Mouse (Mus musculus) CH12.LX (cell line): ENCODE results near the gene Wipf1. TPM values are rescaled to one million over a fixed set of nuclear protein-coding genes. Genes with fewer than 3 reads are reported as not detected.
A peak's percentile ranks its signal among the peaks of the same experiment; 100 is the strongest.

Source experiments
- DNase-seq: peaks from one replicate; pipeline ENCODE4 v3.0.0-alpha.2; 2013; ENCODE audit errors: extremely low read depth
- H3K27ac ChIP-seq: 2 replicates; pipeline ENCODE4 v1.5.1; 2012; ENCODE audit warnings: low read depth, mild to moderate bottlenecking, control low read depth, moderate library complexity; ENCODE audit not compliant: insufficient read depth
- H3K27me3 ChIP-seq: replicated peaks from 2 replicates; pipeline ENCODE3; 2012; ENCODE audit warnings: inconsistent platforms
- H3K36me3 ChIP-seq, 2 experiments: replicated peaks in 1 of 2; 2 replicates each; pipeline versions ENCODE3 to v1.6.1; 2012; ENCODE audit warnings: inconsistent platforms in 1 of 2, low read length in 1 of 2, mild to moderate bottlenecking in 1 of 2, mixed read lengths in 1 of 2, moderate library complexity in 1 of 2; ENCODE audit not compliant: control insufficient read depth in 1 of 2, insufficient read depth in 1 of 2
- H3K4me1 ChIP-seq, 2 experiments: 2 replicates each; pipeline ENCODE4 v1.6.1; 2012; ENCODE audit warnings: inconsistent platforms in 1 of 2, moderate library complexity in 1 of 2; ENCODE audit not compliant: insufficient read depth in 2 of 2, control insufficient read depth in 1 of 2
- H3K4me2 ChIP-seq: 2 replicates; pipeline ENCODE4 v1.6.1; 2012; ENCODE audit warnings: low read depth, mild to moderate bottlenecking, control low read depth; ENCODE audit not compliant: poor library complexity, insufficient read depth, severe bottlenecking
- H3K4me3 ChIP-seq, 3 experiments: fragments of 150-350 bp in 1 of 3; sonication (generic) in 1 of 3; replicated peaks in 1 of 3; 2 replicates each; pipeline versions ENCODE3 to v1.5.1; 2011 to 2012; ENCODE audit warnings: low read depth in 2 of 3, low read length in 2 of 3, mild to moderate bottlenecking in 2 of 3, moderate library complexity in 2 of 3, control low read depth in 1 of 3, improper control_type of control experiment in 1 of 3, inconsistent platforms in 1 of 3, mixed read lengths in 1 of 3; ENCODE audit not compliant: poor library complexity in 1 of 3
- H3K79me2 ChIP-seq: replicated peaks from 2 replicates; pipeline ENCODE4 v1.6.1; 2012; ENCODE audit warnings: mild to moderate bottlenecking, moderate library complexity; ENCODE audit not compliant: control insufficient read depth, poor library complexity, insufficient read depth, severe bottlenecking; ENCODE audit errors: extremely low read depth
- H3K9ac ChIP-seq: 2 replicates; pipeline ENCODE4 v1.6.1; 2012; ENCODE audit warnings: low read depth, mild to moderate bottlenecking, control low read depth, moderate library complexity; ENCODE audit not compliant: insufficient read depth
- H3K9me3 ChIP-seq: replicated peaks from 2 replicates; pipeline ENCODE3; 2012; ENCODE audit warnings: low read length, inconsistent platforms, mixed read lengths
- BHLHE40 ChIP-seq: IDR thresholded peaks from 2 replicates; pipeline ENCODE4 v1.6.1; 2011; ENCODE audit warnings: mild to moderate bottlenecking, low read depth, low read length, improper control_type of control experiment
- CHD1 ChIP-seq: IDR thresholded peaks from 2 replicates; pipeline ENCODE4 v1.6.1; 2012; ENCODE audit warnings: low read depth, low read length, improper control_type of control experiment, inconsistent platforms
- CHD2 ChIP-seq: IDR thresholded peaks from 2 replicates; pipeline ENCODE4 v1.6.1; 2011; ENCODE audit warnings: low read length, improper control_type of control experiment
- GABPA ChIP-seq: IDR thresholded peaks from 2 replicates; pipeline ENCODE4 v1.6.1; 2012; ENCODE audit warnings: low read depth, low read length, improper control_type of control experiment, inconsistent platforms; ENCODE audit not compliant: insufficient replicate concordance
- HCFC1 ChIP-seq: IDR thresholded peaks from 2 replicates; pipeline ENCODE4 v1.6.1; 2012; ENCODE audit warnings: low read depth, mild to moderate bottlenecking, inconsistent platforms, low read length, improper control_type of control experiment
- IRF4 ChIP-seq: IDR thresholded peaks from 2 replicates; pipeline ENCODE4 v1.6.1; 2014; ENCODE audit warnings: low read depth, mild to moderate bottlenecking, inconsistent platforms, low read length, improper control_type of control experiment
- JUN ChIP-seq: IDR thresholded peaks from 2 replicates; pipeline ENCODE4 v1.6.1; 2011; ENCODE audit warnings: low read depth, mild to moderate bottlenecking, low read length, improper control_type of control experiment, moderate library complexity; ENCODE audit not compliant: insufficient read depth
- KAT2A ChIP-seq: IDR thresholded peaks from 2 replicates; pipeline ENCODE4 v1.6.1; 2012; ENCODE audit warnings: low read length, improper control_type of control experiment, inconsistent platforms; ENCODE audit not compliant: insufficient replicate concordance
- MAFK ChIP-seq: IDR thresholded peaks from 2 replicates; pipeline ENCODE4 v1.6.1; 2011; ENCODE audit warnings: low read length, improper control_type of control experiment; ENCODE audit not compliant: insufficient replicate concordance
- MAZ ChIP-seq: IDR thresholded peaks from 2 replicates; pipeline ENCODE4 v1.6.1; 2012; ENCODE audit warnings: low read depth, mild to moderate bottlenecking, inconsistent platforms, low read length, improper control_type of control experiment, moderate library complexity
- MEF2A ChIP-seq: IDR thresholded peaks from 2 replicates; pipeline ENCODE4 v1.6.1; 2014; ENCODE audit warnings: low read depth, mild to moderate bottlenecking, inconsistent platforms, low read length, improper control_type of control experiment, borderline replicate concordance
- MXI1 ChIP-seq: IDR thresholded peaks from 2 replicates; pipeline ENCODE4 v1.6.1; 2011; ENCODE audit warnings: mild to moderate bottlenecking, low read depth, low read length, improper control_type of control experiment
- NELFE ChIP-seq: IDR thresholded peaks from 2 replicates; pipeline ENCODE4 v1.6.1; 2011; ENCODE audit warnings: low read depth, low read length, improper control_type of control experiment
- NRF1 ChIP-seq: IDR thresholded peaks from 2 replicates; pipeline ENCODE4 v1.6.1; 2014; ENCODE audit warnings: low read depth, mild to moderate bottlenecking, inconsistent platforms, low read length, improper control_type of control experiment, moderate library complexity
- PAX5 ChIP-seq: IDR thresholded peaks from 2 replicates; pipeline ENCODE4 v1.6.1; 2012; ENCODE audit warnings: low read length, inconsistent platforms, mixed read lengths
- POLR2AphosphoS2 ChIP-seq: IDR thresholded peaks from 2 replicates; pipeline ENCODE4 v1.6.1; 2011; ENCODE audit warnings: low read depth, low read length, improper control_type of control experiment
- RAD21 ChIP-seq: IDR thresholded peaks from 2 replicates; pipeline ENCODE4 v1.6.1; 2011; ENCODE audit warnings: low read depth, mild to moderate bottlenecking, low read length, improper control_type of control experiment, moderate library complexity
- RCOR1 ChIP-seq: conservative IDR thresholded peaks from 2 replicates; pipeline ENCODE4 v1.6.1; 2012; ENCODE audit warnings: low read depth, mild to moderate bottlenecking, inconsistent platforms, low read length, improper control_type of control experiment
- SIN3A ChIP-seq: IDR thresholded peaks from 2 replicates; pipeline ENCODE4 v1.6.1; 2012; ENCODE audit warnings: low read length, improper control_type of control experiment, inconsistent platforms
- TBP ChIP-seq: conservative IDR thresholded peaks from 2 replicates; pipeline ENCODE4 v1.6.1; 2011; ENCODE audit warnings: low read depth, low read length, improper control_type of control experiment
- TCF12 ChIP-seq: IDR thresholded peaks from 2 replicates; pipeline ENCODE4 v1.6.1; 2014; ENCODE audit warnings: low read depth, mild to moderate bottlenecking, inconsistent platforms, low read length, improper control_type of control experiment
- UBTF ChIP-seq: IDR thresholded peaks from 2 replicates; pipeline ENCODE4 v1.6.1; 2012; ENCODE audit warnings: low read depth, mild to moderate bottlenecking, inconsistent platforms, low read length, improper control_type of control experiment, moderate library complexity
- USF1 ChIP-seq: IDR thresholded peaks from 2 replicates; pipeline ENCODE4 v1.6.1; 2014; ENCODE audit warnings: low read depth, mild to moderate bottlenecking, inconsistent platforms, low read length, improper control_type of control experiment
- USF2 ChIP-seq: conservative IDR thresholded peaks from 2 replicates; pipeline ENCODE4 v1.6.1; 2011; ENCODE audit warnings: low read depth, low read length, improper control_type of control experiment
- ZC3H11A ChIP-seq: IDR thresholded peaks from 2 replicates; pipeline ENCODE4 v1.6.1; 2012; ENCODE audit warnings: low read depth, mild to moderate bottlenecking, inconsistent platforms, low read length, improper control_type of control experiment
- ZKSCAN1 ChIP-seq: IDR thresholded peaks from 2 replicates; pipeline ENCODE4 v1.6.1; 2012; ENCODE audit warnings: low read depth, inconsistent platforms, low read length, improper control_type of control experiment, borderline replicate concordance
- ZMIZ1 ChIP-seq: IDR thresholded peaks from 2 replicates; pipeline ENCODE4 v1.6.1; 2012; ENCODE audit warnings: low read depth, mild to moderate bottlenecking, inconsistent platforms, low read length, improper control_type of control experiment
- ZNF384 ChIP-seq: IDR thresholded peaks from 2 replicates; pipeline ENCODE4 v1.6.1; 2012; ENCODE audit warnings: low read depth, low read length, improper control_type of control experiment, inconsistent platforms
- dilution Hi-C: fragments of 300-500 bp; cut with MboI; formaldehyde crosslinking; loops from 2 replicates; pipeline ENCODE4 v1.14.3; 2020; ENCODE audit warnings: low sequenced_read_pairs; ENCODE audit not compliant: extremely low pct_unique_long_range_greater_than_20kb, extremely low pct_ligation_motif_present
- in situ Hi-C: fragments of 300-500 bp; cut with MboI; formaldehyde crosslinking; loops from 3 replicates; pipeline ENCODE4 v1.14.3; 2019; ENCODE audit warnings: low sequenced_read_pairs, low pct_ligation_motif_present, low pct_unique_long_range_greater_than_20kb, mixed read lengths
- polyA plus RNA-seq: library from polyadenylated mRNA; unstranded; fragments of >175 nt; gene quantifications from 2 replicates; pipeline ENCODE4 v1.2.1, GENCODE M21; 2012; ENCODE audit warnings: low read depth; ENCODE audit not compliant: insufficient read length
- total RNA-seq, 2 experiments: library from RNA; depleted of rRNA; stranded (reverse); fragments of 300-350 nt in 1 of 2; fragments of >200 nt in 1 of 2; gene quantifications; 2 replicates each; pipeline ENCODE4 v1.2.3; 2012 to 2014

The Wipf1 gene
- total and polyA plus RNA-seq, 3 experiments: 18.3 to 95.0 (median 21.8) TPM

GRCm38 (mm10) chr2:73387806-73388205 is 141.7 kb downstream of the Wipf1 start:
- Histone ChIP-seq H3K4me1 (peaks cover 5 to 40% of the 10 kb centered on the region in 2 experiments; a peak in 3 of 4 replicates), H3K27me3 (no peaks in the 10 kb centered on the region), H3K4me2 (peak overlapping the region; percentile 79), H3K4me3 (peak overlapping the region in 2 of 3 experiments; percentile 28 to 82), H3K9ac (peak overlapping the region; percentile 63), H3K27ac (no peak overlapping the region), H3K36me3 (peaks cover 0 to 17% of the 10 kb centered on the region in 2 experiments), H3K9me3 (no peaks in the 10 kb centered on the region), H3K79me2 (no peaks in the 10 kb centered on the region; the same call in 1 of the 2 replicates)
- no peak for DNase-seq
- dilution Hi-C loops: no loop called here
- in situ Hi-C loops: no loop called here
- TF ChIP-seq RCOR1: no peak
- TF ChIP-seq ZNF384: no peak; the same call in 1 of the 2 replicates
- TF ChIP-seq MXI1: no peak
- no peak for TF ChIP-seq UBTF
- no peak for TF ChIP-seq USF1
- TF ChIP-seq MEF2A: no peak
- TF ChIP-seq NELFE: no peak
- TF ChIP-seq HCFC1: no peak

GRCm38 (mm10) chr2:73386356-73387046 is 143.0 kb downstream of the Wipf1 start, which contains the start of gene Gpr155:
Gpr155 (minus strand) TSS chr2:73386572.
- Histone ChIP-seq H3K4me3 (peak within 1 kb of the TSS; percentile 66 to 88 (median 82)), H3K9me3 (no peaks in the 10 kb centered on the region), H3K9ac (peak within 1 kb of the TSS; percentile 91), H3K4me1 (peaks cover 5 to 40% of the 10 kb centered on the region in 2 experiments; a peak in 3 of 4 replicates), H3K27me3 (no peaks in the 10 kb centered on the region), H3K79me2 (no peaks in the 10 kb centered on the region; the same call in 1 of the 2 replicates), H3K4me2 (peak within 1 kb of the TSS; percentile 75), H3K27ac (no peak within 1 kb of the TSS), H3K36me3 (peaks cover 2 to 20% of the 10 kb centered on the region in 2 experiments)
- DNase-seq: peak; percentile 99
- dilution Hi-C loops (no loop called here), in situ Hi-C loops (no loop called here)
- TF ChIP-seq USF2 (no peak; the same call in 1 of the 2 replicates), BHLHE40 (0 out of 2 replicates have a peak, but pooled peaks have one; percentile 5), ZMIZ1 (peak; percentile 90), UBTF (no peak), RAD21 (no peak), JUN (no peak), IRF4 (peak; percentile 50), GABPA (no peak), KAT2A (peak; percentile 65; the same call in 1 of the 2 replicates), CHD2 (no peak), USF1 (no peak), MXI1 (peak; percentile 79; the same call in 1 of the 2 replicates), NELFE (peak; percentile 97), MAZ (peak; percentile 27; the same call in 1 of the 2 replicates), HCFC1 (peak; percentile 74), PAX5 (no peak), ZC3H11A (no peak), RCOR1 (no peak), POLR2AphosphoS2 (peak; percentile 83), NRF1 (peak; percentile 39; the same call in 1 of the 2 replicates), SIN3A (peak; percentile 63; the same call in 1 of the 2 replicates), MAFK (no peak), CHD1 (no peak), MEF2A (0 out of 2 replicates have a peak, but pooled peaks have one; percentile 44), ZKSCAN1 (no peak), TCF12 (peak; percentile 99), TBP (peak; percentile 88)
